Mouse (Mus musculus) CH12.LX (cell line): ENCODE measurements around the gene 9530053A07Rik.

ENCODE experiments used
- CTCF ChIP-seq, 2 experiments: IDR thresholded peaks in 1 of 2; conservative IDR thresholded peaks in 1 of 2; 2 replicates each; pipeline ENCODE4 v1.5.1; 2011 to 2012; ENCODE audit warnings: low read depth in 2 of 2, low read length in 2 of 2, improper control_type of control experiment in 1 of 2, inconsistent platforms in 1 of 2, mild to moderate bottlenecking in 1 of 2, moderate library complexity in 1 of 2
- ELF1 ChIP-seq: IDR thresholded peaks from 2 replicates; pipeline ENCODE4 v1.6.1; 2014; ENCODE audit warnings: low read depth, mild to moderate bottlenecking, inconsistent platforms, low read length, improper control_type of control experiment
- MXI1 ChIP-seq: IDR thresholded peaks from 2 replicates; pipeline ENCODE4 v1.6.1; 2011; ENCODE audit warnings: mild to moderate bottlenecking, low read depth, low read length, improper control_type of control experiment
- MYC ChIP-seq: IDR thresholded peaks from 2 replicates; pipeline ENCODE4 v1.6.1; 2011; ENCODE audit warnings: low read depth, mild to moderate bottlenecking, improper control_type of control experiment, low read length
- ZKSCAN1 ChIP-seq: IDR thresholded peaks from 2 replicates; pipeline ENCODE4 v1.6.1; 2012; ENCODE audit warnings: low read depth, inconsistent platforms, low read length, improper control_type of control experiment, borderline replicate concordance

DNA sequence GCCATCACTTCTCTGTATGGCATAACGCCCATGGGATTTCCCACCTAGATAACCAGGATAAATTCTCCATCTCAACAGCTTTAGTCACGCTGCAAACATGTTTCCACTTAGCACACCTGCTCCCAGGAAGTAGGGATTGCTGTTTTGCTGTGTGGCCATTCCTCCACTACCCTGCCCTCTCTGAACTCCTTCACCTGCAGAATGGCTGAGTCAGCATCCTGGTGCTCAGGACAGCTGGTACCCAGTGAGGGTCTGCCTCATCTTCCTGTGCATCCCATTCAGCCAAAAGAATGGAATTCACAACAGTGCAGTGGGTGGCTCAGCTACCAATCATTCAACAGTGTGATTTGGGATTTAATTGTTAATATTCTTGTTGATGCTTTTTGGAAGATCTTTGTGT lies 14.6 kb upstream of the 9530053A07Rik start:
- TF ChIP-seq CTCF (conservative IDR thresholded peaks at IDR 0.05 in 1 of 2, IDR thresholded peaks at IDR 0.05 in 1 of 2; ENCODE audit: low read depth in 2 of 2, low read length in 2 of 2) (no peak), ELF1 (no peak), MYC (no peak), ZKSCAN1 (no peak), MXI1 (no peak)
